Mouse (Mus musculus): ENCODE measurements at regions not wholly inside any gene's neighbourhood (a gene's known extent, or its start where the extent isn't known, plus 50 kb on each side); places are given as distances from the start of the nearest gene placed in this dataset.

DNA sequence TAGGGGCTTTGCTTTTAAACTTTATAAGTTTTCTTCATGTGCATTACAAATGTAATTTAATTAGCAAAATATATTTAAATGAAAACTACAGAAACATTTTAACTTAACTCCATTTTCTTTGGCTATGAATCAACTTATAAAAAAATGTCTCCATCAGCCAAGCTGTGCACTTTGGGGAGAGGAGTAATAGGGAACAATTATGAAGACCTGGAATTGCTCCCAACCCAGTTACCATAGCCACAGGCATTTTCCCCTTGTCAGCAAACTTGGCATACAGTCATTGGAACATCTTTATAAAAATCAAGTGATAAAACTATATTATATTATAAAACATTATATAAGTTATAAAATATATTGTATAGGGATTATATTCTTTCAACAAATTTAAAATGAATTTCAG, 65.0 kb downstream of the Atxn7l3b start:
- DNase-seq (ENCODE audit: extremely low read depth, insufficient read length, low spot score), result no peak

- DNase-seq (ENCODE audit: extremely low read depth, insufficient read length, low spot score), result no peak
Measured at GRCm38 (mm10) chr10:112863375-112863774, 65.4 kb downstream of the Atxn7l3b start.

DNA sequence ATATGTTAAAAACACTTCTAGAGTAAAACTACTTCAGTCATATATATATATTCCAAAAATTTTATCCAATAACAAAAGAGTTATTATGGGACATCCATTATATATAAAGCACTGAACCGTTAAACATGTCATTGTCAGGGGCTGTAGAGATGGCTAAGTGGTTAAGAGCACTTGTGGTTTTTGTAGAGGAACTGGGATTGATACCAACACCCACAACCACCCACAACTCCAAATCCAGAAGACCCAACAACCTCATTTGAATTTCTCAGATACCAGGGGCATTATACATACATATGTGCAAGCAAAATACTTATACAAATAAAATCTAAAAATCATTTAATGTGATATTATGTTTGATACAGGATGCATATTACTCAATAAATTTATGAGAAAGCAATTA, 76.8 kb downstream of the Atxn7l3b start:
- DNase-seq (ENCODE audit: extremely low read depth, insufficient read length, low spot score), result no peak

DNA sequence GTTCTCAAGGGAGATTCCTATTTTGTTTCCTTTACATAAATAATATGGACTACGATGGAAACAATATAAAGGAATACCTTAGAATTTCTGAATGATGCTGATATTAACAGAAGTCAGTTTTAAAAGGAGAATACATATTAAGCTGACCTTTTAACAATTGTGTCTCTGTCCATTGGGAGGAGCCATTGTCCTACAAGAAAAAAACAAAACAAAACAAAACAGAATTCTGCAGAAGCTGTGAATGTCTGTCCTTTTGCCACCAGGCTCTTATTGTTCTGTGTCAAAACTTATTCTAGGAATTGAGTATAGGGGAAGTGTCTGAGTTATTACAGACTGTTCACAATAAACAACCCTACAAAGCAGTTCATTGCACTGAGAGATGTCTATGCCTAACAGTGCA, 82.6 kb downstream of the Atxn7l3b start:
- DNase-seq (ENCODE audit: extremely low read depth, insufficient read length, low spot score), result no peak

DNA sequence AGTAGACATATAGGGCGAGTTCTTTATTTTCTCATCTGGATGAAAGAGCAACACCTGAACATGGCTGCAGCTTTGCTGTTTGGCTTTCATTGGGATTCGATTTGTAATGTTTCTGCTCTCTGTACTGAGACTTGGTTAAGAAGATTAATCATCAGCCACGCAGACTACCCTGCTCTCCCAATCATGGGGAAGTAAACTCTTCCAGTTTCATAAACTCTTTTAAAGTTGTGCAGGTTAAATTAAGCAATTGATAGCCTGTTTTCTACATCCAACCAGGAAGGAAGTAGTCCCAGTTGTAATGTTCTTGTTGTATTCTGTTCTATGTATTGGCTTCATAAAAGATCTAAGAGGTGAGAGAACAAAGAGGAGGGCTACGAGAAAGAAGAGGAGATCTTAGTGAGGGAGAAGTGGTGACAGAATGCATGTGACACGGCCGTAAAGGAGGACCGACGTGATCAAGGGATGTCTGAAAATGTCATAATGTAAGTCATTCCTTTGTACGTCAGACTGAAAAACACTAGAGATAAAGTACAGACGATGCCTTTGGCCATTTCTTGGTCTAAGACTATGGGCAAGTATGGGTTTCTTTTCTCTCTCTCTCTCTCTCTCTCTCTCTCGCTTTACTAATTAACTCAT, 91.3 kb downstream of the Atxn7l3b start:
- no peak for DNase-seq (ENCODE audit: extremely low read depth, insufficient read length, low spot score)

GRCm38 (mm10) chr10:112835970-112836369, 92.8 kb downstream of the Atxn7l3b start:
- DNase-seq (ENCODE audit: extremely low read depth, insufficient read length, low spot score), result no peak

DNA sequence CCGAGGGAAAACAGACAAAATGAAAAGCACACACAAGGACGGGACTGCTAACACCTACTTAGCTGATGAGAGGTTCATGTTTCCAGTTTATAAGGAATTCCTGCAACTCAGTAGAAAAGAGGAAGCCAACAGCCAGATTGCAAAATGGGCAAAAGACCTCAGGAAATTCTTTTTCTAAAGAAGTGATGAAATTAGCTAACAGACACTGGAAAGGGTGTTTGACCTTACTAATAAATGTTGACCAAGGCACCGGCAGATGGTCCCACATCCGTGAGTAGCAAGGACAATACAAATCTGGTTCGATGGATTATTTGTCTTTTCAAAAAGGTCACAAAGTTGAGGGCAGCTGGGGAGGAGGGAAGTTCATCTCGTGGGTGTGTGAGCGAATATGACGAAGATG, 93.3 kb downstream of the Atxn7l3b start:
- DNase-seq (ENCODE audit: extremely low read depth, insufficient read length, low spot score), result no peak

GRCm38 (mm10) chr10:112810181-112810580, 118.6 kb downstream of the Atxn7l3b start:
- DNase-seq (ENCODE audit: extremely low read depth, insufficient read length, low spot score), result peak; percentile 26

GRCm38 (mm10) chr10:112803557-112803956, 125.2 kb downstream of the Atxn7l3b start:
- DNase-seq (ENCODE audit: extremely low read depth, insufficient read length, low spot score), result no peak

- DNase-seq (ENCODE audit: extremely low read depth, insufficient read length, low spot score), result peak; percentile 25
Measured at GRCm38 (mm10) chr10:112801560-112801959, 127.2 kb downstream of the Atxn7l3b start.

DNA sequence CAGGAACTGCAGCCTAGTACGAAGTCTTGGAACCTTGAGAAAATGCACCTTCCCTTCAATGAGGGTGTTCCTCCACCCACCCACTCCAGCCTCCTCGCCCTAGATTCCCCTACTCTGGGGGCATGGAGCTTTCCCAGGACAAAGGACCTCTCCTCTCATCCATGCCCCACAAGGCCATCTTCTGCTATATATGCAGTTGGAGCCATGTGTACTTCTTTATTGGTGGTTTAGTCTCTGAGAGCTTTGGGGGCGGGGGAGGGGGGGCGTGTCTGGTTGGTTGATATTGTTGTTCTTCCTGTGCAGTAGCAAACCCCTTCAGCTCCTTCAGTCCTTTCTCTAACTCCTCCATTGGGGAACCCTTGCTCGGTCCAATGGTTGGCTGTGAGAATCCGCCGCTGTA, 130.2 kb downstream of the Atxn7l3b start:
- no peak for DNase-seq (ENCODE audit: extremely low read depth, insufficient read length, low spot score)

DNA sequence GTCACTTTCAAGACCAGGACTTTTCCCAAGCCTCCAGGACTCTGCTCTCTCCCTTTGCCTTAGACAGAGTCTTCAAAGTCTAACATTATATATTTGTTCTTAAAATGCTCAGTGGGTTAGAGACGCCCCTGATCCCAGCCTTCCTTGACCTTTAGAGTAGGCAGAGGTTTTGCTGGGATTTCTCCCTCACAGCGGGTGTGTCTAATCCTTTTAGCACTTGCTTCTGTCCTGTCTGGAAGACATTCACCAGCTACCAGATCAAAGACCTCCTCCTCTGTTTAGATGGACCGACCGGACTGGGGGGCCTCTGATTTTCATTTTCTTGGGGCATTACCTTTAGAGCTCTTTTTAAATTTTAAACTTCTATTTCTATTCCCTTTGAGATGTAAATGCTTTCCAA, 130.7 kb downstream of the Atxn7l3b start:
- DNase-seq (ENCODE audit: extremely low read depth, insufficient read length, low spot score), result no peak

DNA sequence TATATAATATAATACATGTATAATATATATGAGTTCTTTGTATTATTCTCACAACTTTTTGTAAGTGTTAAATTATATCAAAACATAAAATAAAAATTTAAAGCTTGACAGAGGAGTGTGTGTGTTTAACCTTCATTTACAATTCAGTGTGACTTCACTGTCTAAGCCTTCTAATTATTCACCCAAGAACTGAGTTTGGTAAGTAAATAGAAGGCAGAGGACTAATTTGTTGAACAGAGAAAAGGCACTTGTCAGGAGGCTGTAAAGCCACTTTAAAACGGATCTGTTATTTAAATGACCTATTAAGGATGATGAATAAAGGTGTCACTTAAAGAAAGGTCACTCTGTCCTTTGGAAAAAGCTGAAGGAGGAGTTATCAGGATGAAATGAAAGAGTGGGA, 132.9 kb downstream of the Atxn7l3b start:
- DNase-seq (ENCODE audit: extremely low read depth, insufficient read length, low spot score), result no peak

GRCm38 (mm10) chr10:112795473-112795872, 133.3 kb downstream of the Atxn7l3b start:
- no peak for DNase-seq (ENCODE audit: extremely low read depth, insufficient read length, low spot score)

GRCm38 (mm10) chr10:112788236-112788635, 140.6 kb downstream of the Atxn7l3b start:
- DNase-seq (ENCODE audit: extremely low read depth, insufficient read length, low spot score), result peak; percentile 26

DNA sequence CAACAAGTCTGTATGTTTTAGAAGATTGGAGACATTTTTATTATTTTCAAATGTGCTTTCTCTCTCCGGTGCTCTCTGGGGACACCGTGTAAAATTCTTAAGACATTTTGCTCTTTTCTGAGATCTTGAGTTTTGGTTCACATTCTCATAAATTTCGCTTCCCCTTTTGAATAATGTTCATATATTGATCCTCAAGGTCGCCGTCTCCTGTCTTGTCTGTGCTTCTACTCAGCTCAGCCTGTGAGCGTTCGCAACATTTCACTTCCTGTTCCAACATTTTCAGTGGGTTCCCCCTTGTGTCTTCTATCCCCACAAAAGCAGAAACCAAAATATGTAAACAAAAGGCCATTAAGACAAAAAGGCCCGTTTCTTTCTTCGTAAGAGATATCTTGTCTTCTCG, 154.5 kb downstream of the Atxn7l3b start:
- DNase-seq (ENCODE audit: extremely low read depth, insufficient read length, low spot score), result no peak

DNA sequence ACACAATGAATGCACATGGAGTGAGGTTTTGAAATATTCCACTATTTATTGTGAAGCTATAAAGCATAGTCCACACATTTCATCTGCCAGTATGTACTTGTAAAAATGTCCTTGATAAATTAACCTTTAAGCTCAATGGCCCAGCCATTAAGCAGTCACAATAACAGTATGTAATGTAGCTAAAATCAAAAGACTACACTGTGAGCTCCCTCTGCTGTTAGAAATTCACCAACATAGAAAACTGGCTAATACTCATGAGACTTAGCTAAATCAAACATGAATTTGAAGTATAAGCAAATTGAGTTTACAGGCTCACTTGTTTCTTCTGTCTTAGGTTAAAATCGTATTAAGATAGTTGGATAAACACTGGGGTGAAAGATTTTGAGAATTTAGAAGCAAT, 182.1 kb downstream of the Atxn7l3b start:
- no peak for DNase-seq (ENCODE audit: extremely low read depth, insufficient read length, low spot score)

DNA sequence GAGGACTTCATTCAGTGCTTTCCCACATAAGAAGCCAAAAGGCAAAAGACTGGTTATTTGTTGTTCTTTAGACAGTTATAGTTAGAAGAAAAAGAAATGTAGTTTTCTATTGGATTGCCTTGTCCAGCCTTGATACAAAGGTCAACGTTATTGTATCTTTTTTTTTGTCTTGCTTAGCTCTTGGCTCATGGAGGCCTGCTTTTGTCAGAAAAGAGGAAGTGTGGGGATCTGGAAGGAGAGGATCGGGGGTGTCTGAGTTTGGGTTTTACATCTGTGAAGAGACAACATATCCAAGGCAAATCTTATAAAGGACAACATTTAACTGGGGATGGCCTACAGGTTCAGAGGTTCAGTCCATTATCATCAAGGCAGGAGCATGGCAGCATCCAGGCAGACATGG, 185.3 kb downstream of the Atxn7l3b start:
- no peak for DNase-seq (ENCODE audit: extremely low read depth, insufficient read length, low spot score)

- DNase-seq (ENCODE audit: extremely low read depth, insufficient read length, low spot score), result no peak
Measured at GRCm38 (mm10) chr10:112742123-112742522, 186.7 kb downstream of the Atxn7l3b start.
